In the genomic region with DNA sequence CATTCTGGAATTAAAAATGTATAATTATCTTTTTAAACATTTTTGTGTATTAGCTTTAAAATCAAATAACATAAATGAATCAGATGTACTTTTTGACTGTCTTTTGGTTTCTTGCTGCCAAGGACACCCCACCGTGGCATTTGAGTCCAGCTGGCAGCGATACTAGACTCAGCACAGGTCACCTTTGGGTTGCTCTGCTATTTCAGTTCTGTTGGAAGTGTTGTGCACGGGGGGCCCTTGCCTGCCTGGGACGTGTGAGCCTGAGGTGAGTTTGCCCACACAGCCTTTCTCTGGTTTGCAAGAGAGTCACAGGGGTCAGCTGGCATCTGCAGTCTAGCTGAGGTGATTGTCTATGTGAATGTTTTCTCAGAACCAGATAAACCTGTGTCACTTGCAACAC, we compare ENCODE assay signal across 29 mouse cellular contexts.
DNase-seq lines count a peak whose midpoint lies in the region; ATAC-seq lines count a peak whose summit lies in the region.
"Had no signal": no experiment of that assay in that cellular context is flagged by ENCODE, and none has a peak within 500 bp of the region (broad histone marks: within the 10 kb centered on the region; RNA-seq: fewer than 3 reads in every experiment).

No protein-coding gene starts in this region.

- H3K9me3 ChIP-seq in heart, embryonic 13.5 days = no peaks in the 10 kb centered on the region
- H3K9me3 ChIP-seq in heart, embryonic 10.5 days = no peaks in the 10 kb centered on the region
- no peaks in the 10 kb centered on the region for H3K9me3 ChIP-seq in forebrain, embryonic 12.5 days
- H3K9me3 ChIP-seq: embryonic facial prominence, embryonic 12.5 days; forebrain, embryonic 15.5 days; limb, embryonic 10.5 days; limb, embryonic 15.5 days; liver, embryonic 13.5 days; midbrain, embryonic 13.5 days; neural tube, embryonic 13.5 days had no signal

- no peak for ATAC-seq in cerebellum, adult (ENCODE audit: insufficient number of reproducible peaks, low FRiP score, low TSS enrichment)
- no peak for ATAC-seq in heart, embryonic 13.5 days (ENCODE audit: extremely low read depth, insufficient number of reproducible peaks, low FRiP score, low TSS enrichment)
- ATAC-seq in forebrain, embryonic 12.5 days (ENCODE audit: low FRiP score) = no peak
- ATAC-seq: CD4-positive, CD25-positive, alpha-beta regulatory T cell, adult 4 months; forebrain, embryonic 15.5 days; intestine, postnatal 0 days; midbrain, embryonic 13.5 days had no signal

- H3K4me3 ChIP-seq in heart, embryonic 13.5 days = no peak overlapping the region
- no peak overlapping the region for H3K4me3 ChIP-seq in heart, embryonic 10.5 days
- H3K4me3 ChIP-seq in forebrain, embryonic 12.5 days (replicated peaks) = no peak overlapping the region
- H3K4me3 ChIP-seq: embryonic facial prominence, embryonic 12.5 days; forebrain, embryonic 15.5 days; limb, embryonic 10.5 days; limb, embryonic 15.5 days; liver, embryonic 13.5 days; midbrain, embryonic 13.5 days; neural tube, embryonic 13.5 days had no signal

- peak overlapping the region; percentile 32; the same call in 1 of the 2 replicates for H3K27ac ChIP-seq in heart, embryonic 13.5 days (replicated peaks)
- no peak overlapping the region for H3K27ac ChIP-seq in heart, embryonic 10.5 days
- H3K27ac ChIP-seq in forebrain, embryonic 12.5 days = no peak overlapping the region
- H3K27ac ChIP-seq: embryonic facial prominence, embryonic 12.5 days; forebrain, embryonic 15.5 days; hindbrain, embryonic 14.5 days; limb, embryonic 10.5 days; limb, embryonic 15.5 days; liver, embryonic 13.5 days; macrophage; midbrain, embryonic 13.5 days; neural tube, embryonic 13.5 days had no signal

- peak; percentile 41 for DNase-seq in cerebellum, adult 11 months
- no peak for DNase-seq in heart, embryonic 10.5 days (ENCODE audit: low spot score)
- DNase-seq in adrenal gland, postnatal 14 days = peak; percentile 45
- peak; percentile 49 to 53 for DNase-seq in adrenal gland, postnatal 36 days
- DNase-seq: embryo, embryonic 11 days; gastrocnemius, postnatal 25 days; heart, adult 11 months; kidney, adult 9 months; kidney, postnatal 10 days; layer of hippocampus, postnatal 36 days; liver, embryonic 13.5 days; lung, adult 18-20 months; lung, postnatal 10 days; right cerebral cortex, postnatal 4 days; thymus, postnatal 4 days had no signal

- WGBS in heart, embryonic 13.5 days = 49% methylated on average over 4 of the region's 4 CpGs
- WGBS in heart, embryonic 10.5 days = 68% methylated on average over 4 of the region's 4 CpGs
- WGBS in forebrain, embryonic 12.5 days = 90% methylated on average over 4 of the region's 4 CpGs

- no peak overlapping the region for H3K4me2 ChIP-seq in heart, embryonic 13.5 days
- H3K4me2 ChIP-seq in forebrain, embryonic 12.5 days = no peak overlapping the region
- H3K4me2 ChIP-seq: embryonic facial prominence, embryonic 12.5 days; forebrain, embryonic 15.5 days; heart, embryonic 11.5 days; hindbrain, embryonic 14.5 days; limb, embryonic 15.5 days; liver, embryonic 13.5 days; midbrain, embryonic 13.5 days; neural tube, embryonic 13.5 days had no signal

- no peaks in the 10 kb centered on the region for H3K36me3 ChIP-seq in heart, embryonic 13.5 days
- H3K36me3 ChIP-seq in heart, embryonic 10.5 days = no peaks in the 10 kb centered on the region
- H3K36me3 ChIP-seq in forebrain, embryonic 12.5 days (replicated peaks) = no peaks in the 10 kb centered on the region
- H3K36me3 ChIP-seq: embryonic facial prominence, embryonic 12.5 days; forebrain, embryonic 15.5 days; limb, embryonic 10.5 days; limb, embryonic 15.5 days; liver, embryonic 13.5 days; midbrain, embryonic 13.5 days; neural tube, embryonic 13.5 days had no signal

- peaks cover 32% of the 10 kb centered on the region for H3K4me1 ChIP-seq in heart, embryonic 13.5 days
- peaks cover 20% of the 10 kb centered on the region for H3K4me1 ChIP-seq in heart, embryonic 10.5 days
- H3K4me1 ChIP-seq in forebrain, embryonic 12.5 days = peaks cover 24% of the 10 kb centered on the region
- H3K4me1 ChIP-seq: liver, embryonic 13.5 days had no signal

- H3K9ac ChIP-seq in heart, embryonic 13.5 days = no peak overlapping the region
- H3K9ac ChIP-seq in forebrain, embryonic 12.5 days = no peak overlapping the region
- H3K9ac ChIP-seq: embryonic facial prominence, embryonic 12.5 days; forebrain, embryonic 15.5 days; hindbrain, embryonic 14.5 days; limb, embryonic 15.5 days; liver, embryonic 13.5 days; midbrain, embryonic 13.5 days; neural tube, embryonic 13.5 days had no signal

- H3K27me3 ChIP-seq in heart, embryonic 13.5 days (replicated peaks) = no peaks in the 10 kb centered on the region
- no peaks in the 10 kb centered on the region for H3K27me3 ChIP-seq in heart, embryonic 10.5 days (ENCODE audit: insufficient read depth, poor library complexity, severe bottlenecking)
- H3K27me3 ChIP-seq in forebrain, embryonic 12.5 days = no peaks in the 10 kb centered on the region
- H3K27me3 ChIP-seq: embryonic facial prominence, embryonic 12.5 days; forebrain, embryonic 15.5 days; limb, embryonic 15.5 days; liver, embryonic 13.5 days; midbrain, embryonic 13.5 days; neural tube, embryonic 13.5 days had no signal
